Mouse (Mus musculus) stomach, postnatal 0 days (tissue): Measurements from ENCODE around the gene 5330417H12Rik. TPM values are rescaled to one million over a fixed set of nuclear protein-coding genes. Genes with fewer than 3 reads are reported as not detected.

Experiments
- ATAC-seq: fragments of 200-750 bp; cut with Nextera tagmentation; 2 replicates; pipeline ENCODE4 v1.8.0; 2017; ENCODE audit not compliant: low FRiP score, low TSS enrichment
- DNase-seq: peaks from one replicate; pipeline ENCODE4 v3.0.0-alpha.2; 2016; ENCODE audit warnings: low spot score
- H3K27ac ChIP-seq: fragments of 300-500 bp; sonication (generic); replicated peaks from 2 replicates; pipeline ENCODE4 v1.5.1; 2014; ENCODE audit warnings: mild to moderate bottlenecking, control low read depth
- H3K27me3 ChIP-seq: fragments of 300-500 bp; sonication (generic); 2 replicates; pipeline ENCODE4 v1.6.1; 2014; ENCODE audit warnings: low read length; ENCODE audit not compliant: control insufficient read depth, insufficient read depth
- H3K36me3 ChIP-seq: fragments of 300-500 bp; sonication (generic); 2 replicates; pipeline ENCODE4 v1.6.1; 2014; ENCODE audit warnings: low read length, mixed read lengths; ENCODE audit not compliant: control insufficient read depth, insufficient read depth
- H3K4me1 ChIP-seq: fragments of 300-500 bp; sonication (generic); replicated peaks from 2 replicates; pipeline ENCODE4 v1.6.1; 2014; ENCODE audit warnings: antibody characterized with exemption; ENCODE audit not compliant: control insufficient read depth, insufficient read depth
- H3K4me2 ChIP-seq: fragments of 300-500 bp; sonication (generic); replicated peaks from 2 replicates; pipeline ENCODE4 v1.6.1; 2014; ENCODE audit warnings: low read depth, mild to moderate bottlenecking, control low read depth, moderate library complexity
- H3K4me3 ChIP-seq: fragments of 300-500 bp; sonication (generic); 2 replicates; pipeline ENCODE4 v1.5.1; 2014; ENCODE audit warnings: low read depth, low read length, control low read depth
- H3K9ac ChIP-seq: fragments of 300-500 bp; sonication (generic); 2 replicates; pipeline ENCODE4 v1.6.1; 2014; ENCODE audit warnings: mild to moderate bottlenecking, low read length, control low read depth, mixed read lengths
- H3K9me3 ChIP-seq: fragments of 300-500 bp; sonication (generic); 2 replicates; pipeline ENCODE4 v1.6.1; 2016; ENCODE audit warnings: low read length; ENCODE audit not compliant: control insufficient read depth
- CTCF ChIP-seq: IDR thresholded peaks from 2 replicates; pipeline ENCODE4 v1.5.1; 2016; ENCODE audit warnings: antibody characterized with exemption, low read depth, mild to moderate bottlenecking, moderate library complexity
- EP300 ChIP-seq: optimal IDR thresholded peaks from 2 replicates; pipeline ENCODE3; 2016; ENCODE audit warnings: antibody characterized with exemption
- WGBS: fragments of 180-500 bp; shearing (Covaris S2); extraction: QIAGEN DNeasy Blood & Tissue Kit; methylation state at CpG from one replicate; pipeline ENCODE4 v1.1.7; 2014; 5-methylcytosine and 5-hydroxymethylcytosine counted together
- polyA plus RNA-seq: library from polyadenylated mRNA; unstranded; fragments of >200 nt; fragmentation: Nextera tagmentation; extraction: Ambion mirVana; gene quantifications from 2 replicates; pipeline ENCODE4 v1.2.1, GENCODE M21; 2015

The 5330417H12Rik gene
- polyA plus RNA-seq, 1 experiment from 2014 or later, result not detected

DNA sequence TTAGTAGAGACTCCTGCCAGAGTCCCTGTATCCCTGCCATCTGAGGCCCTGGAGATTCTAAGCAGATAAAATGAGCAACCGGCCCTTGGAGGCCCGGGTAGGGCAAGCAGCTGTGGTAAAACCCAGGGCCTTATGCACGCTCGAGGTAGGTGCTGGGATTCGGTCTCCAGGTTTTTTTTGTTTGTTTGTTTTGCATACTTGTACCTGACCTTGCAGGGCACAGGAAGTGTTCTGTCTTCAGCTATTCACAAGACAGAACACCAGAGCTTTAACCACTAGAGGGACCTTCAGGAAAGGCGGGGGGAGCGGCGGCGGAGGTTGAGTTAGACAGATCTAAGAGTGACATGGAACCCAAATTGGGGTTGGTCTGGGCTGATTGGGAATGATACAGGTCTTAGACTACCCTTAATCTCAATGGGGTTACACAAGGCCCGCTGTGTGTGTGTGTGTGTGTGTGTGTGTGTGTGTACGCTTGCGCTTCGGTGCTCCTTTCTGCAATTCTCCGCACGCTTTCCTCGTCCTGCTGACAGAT, 30.6 kb downstream of the 5330417H12Rik start:
- no peaks in the 10 kb centered on the region for H3K36me3 ChIP-seq
- peak overlapping the region; percentile 54 for H3K4me3 ChIP-seq
- H3K27ac ChIP-seq, result peak overlapping the region; percentile 56
- no peak for TF ChIP-seq EP300
- TF ChIP-seq CTCF, result peak; percentile 76
- H3K9me3 ChIP-seq, result no peaks in the 10 kb centered on the region
- H3K4me2 ChIP-seq, result peak overlapping the region; percentile 94
- H3K4me1 ChIP-seq, result peaks cover 3% of the 10 kb centered on the region; the same call in 1 of the 2 replicates
- no peaks in the 10 kb centered on the region for H3K27me3 ChIP-seq
- 2% methylated on average over 16 of the region's 16 CpGs for WGBS
- DNase-seq, result peak; percentile 62
- ATAC-seq, result peak; percentile 80
- H3K9ac ChIP-seq, result peak overlapping the region; percentile 61

DNA sequence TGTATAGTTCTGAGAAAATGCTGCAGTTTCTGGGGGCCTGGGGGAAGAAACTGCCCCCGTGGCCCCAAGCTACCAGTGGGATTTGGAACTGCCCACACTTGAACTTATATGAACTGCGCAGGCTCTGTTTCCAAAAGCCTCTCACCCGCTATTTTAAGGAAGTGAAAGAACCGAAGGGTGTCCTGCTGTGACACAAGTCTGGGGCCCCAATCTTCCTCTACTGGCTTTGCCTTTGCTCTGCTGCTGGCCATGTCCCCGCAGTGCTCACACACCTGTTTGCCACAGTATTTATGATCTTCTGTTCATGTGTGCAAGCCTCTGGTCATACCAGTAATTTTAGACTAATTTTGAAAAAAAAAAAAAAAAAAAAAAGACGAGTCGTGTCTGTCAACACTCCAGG, 31.1 kb downstream of the 5330417H12Rik start:
- no peak for DNase-seq
- no peak for ATAC-seq
- WGBS, result 38% methylated on average over 7 of the region's 7 CpGs
- Histone ChIP-seq H3K4me1 (peaks cover 3% of the 10 kb centered on the region; the same call in 1 of the 2 replicates), H3K9ac (no peak overlapping the region), H3K4me3 (no peak overlapping the region), H3K27ac (no peak overlapping the region), H3K9me3 (no peaks in the 10 kb centered on the region), H3K36me3 (no peaks in the 10 kb centered on the region), H3K27me3 (no peaks in the 10 kb centered on the region), H3K4me2 (peak overlapping the region; percentile 94; the same call in 1 of the 2 replicates)
- TF ChIP-seq EP300 (no peak), CTCF (no peak)

GRCm38 (mm10) chr7:107592641-107593040, 32.3 kb downstream of the 5330417H12Rik start:
- Histone ChIP-seq H3K27ac (no peak overlapping the region), H3K27me3 (no peaks in the 10 kb centered on the region), H3K4me2 (no peak overlapping the region), H3K4me3 (no peak overlapping the region), H3K4me1 (peaks cover 3% of the 10 kb centered on the region; the same call in 1 of the 2 replicates), H3K36me3 (no peaks in the 10 kb centered on the region), H3K9me3 (no peaks in the 10 kb centered on the region), H3K9ac (no peak overlapping the region)
- WGBS, result 44% methylated on average over 2 of the region's 2 CpGs
- DNase-seq (no peak), ATAC-seq (no peak)
- TF ChIP-seq EP300, result no peak
- no peak for TF ChIP-seq CTCF

DNA sequence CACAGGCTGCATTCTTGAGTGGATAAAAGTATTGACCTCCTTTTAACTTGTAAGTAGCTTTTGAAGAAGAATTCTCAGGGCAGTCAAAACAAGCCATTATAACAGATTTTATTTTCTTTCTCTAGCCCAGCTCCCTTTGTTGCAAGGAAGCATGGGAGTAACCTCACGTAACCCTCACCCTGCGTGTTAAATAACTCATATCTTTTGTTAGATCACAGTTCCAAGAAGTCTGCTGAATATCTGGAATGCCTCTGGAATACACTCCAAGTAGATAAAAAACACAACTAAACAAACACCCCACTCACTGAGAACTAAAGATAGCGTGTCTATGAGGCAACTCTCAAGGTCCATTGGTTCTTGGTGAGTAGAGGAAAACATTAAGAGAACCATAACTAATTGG, 50.7 kb downstream of the 5330417H12Rik start:
- H3K4me2 ChIP-seq, result no peak overlapping the region
- no peak for TF ChIP-seq EP300
- TF ChIP-seq CTCF, result no peak
- H3K4me1 ChIP-seq, result no peaks in the 10 kb centered on the region
- H3K4me3 ChIP-seq, result no peak overlapping the region
- H3K27ac ChIP-seq, result no peak overlapping the region
- H3K27me3 ChIP-seq, result no peaks in the 10 kb centered on the region
- no peaks in the 10 kb centered on the region for H3K9me3 ChIP-seq
- WGBS, result 54% methylated on average over 3 of the region's 3 CpGs
- H3K36me3 ChIP-seq, result no peaks in the 10 kb centered on the region
- no peak overlapping the region for H3K9ac ChIP-seq
- ATAC-seq (no peak), DNase-seq (no peak)

Other genes starting within 250 kb of the 5330417H12Rik start
- 10.2 and 11.0 TPM in 2 replicates for gene Olfml1, start 57.7 kb downstream of the 5330417H12Rik start, polyA plus RNA-seq
- gene Ppfibp2, start 30.0 kb downstream of the 5330417H12Rik start, polyA plus RNA-seq, result 17.8 and 19.2 TPM in 2 replicates
- 0.04 and 0.08 TPM in 2 replicates for gene Cyb5r2, start 132.9 kb upstream of the 5330417H12Rik start, polyA plus RNA-seq
- not detected in 2 replicates for gene Ovch2, start 176.0 kb upstream of the 5330417H12Rik start, polyA plus RNA-seq
- gene Olfr467, start 187.1 kb upstream of the 5330417H12Rik start, polyA plus RNA-seq, result not detected in 2 replicates
- gene Olfr469, start 200.4 kb upstream of the 5330417H12Rik start, polyA plus RNA-seq, result not detected in 2 replicates
- not detected in 2 replicates for gene Olfr470, start 222.3 kb upstream of the 5330417H12Rik start, polyA plus RNA-seq